Mouse (Mus musculus) C2C12 (cell line): ENCODE data around the gene Ubqln1.

Experiments
- CTCF ChIP-seq: IDR thresholded peaks from one replicate; pipeline ENCODE4 v1.5.1; 2011; ENCODE audit not compliant: control insufficient read depth, insufficient read depth, insufficient read length
- MYOG ChIP-seq: IDR thresholded peaks from one replicate; pipeline ENCODE4 v1.6.1; 2011; ENCODE audit not compliant: control insufficient read depth, insufficient read length; ENCODE audit errors: extremely low read depth

DNA sequence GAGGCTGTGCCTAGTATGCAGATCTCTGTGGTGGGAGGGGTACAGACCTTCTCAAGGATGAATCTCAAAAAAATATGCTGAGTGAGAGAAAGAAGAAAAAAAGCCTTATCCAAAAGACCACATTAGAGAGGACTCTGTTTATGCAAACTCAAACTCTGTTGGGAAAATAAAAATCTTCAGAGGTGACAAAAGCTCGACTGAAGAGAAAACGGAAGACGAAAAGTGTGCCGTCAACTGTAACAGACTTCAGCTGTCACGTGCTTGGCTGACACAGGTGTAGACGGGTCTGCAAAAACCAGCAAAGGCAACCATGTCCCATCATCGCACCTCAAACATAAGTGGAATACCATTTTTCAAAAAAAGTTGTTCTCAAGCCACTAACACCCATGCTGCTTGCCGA is 1.7 kb downstream of the Ubqln1 start:
- TF ChIP-seq CTCF: no peak
- no peak for TF ChIP-seq MYOG
